Mouse (Mus musculus) gastrocnemius, postnatal 10 days (tissue): Measurements from ENCODE around the gene Pllp. TPM values are rescaled to one million over a fixed set of nuclear protein-coding genes. Genes with fewer than 3 reads are reported as not detected.
A peak's percentile ranks its signal among the peaks of the same experiment; 100 is the strongest.

Source experiments
- DNase-seq: peaks from one replicate; pipeline ENCODE4 v3.0.0; 2021; ENCODE audit warnings: mixed read lengths
- total RNA-seq, 2 experiments: library from RNA; stranded (reverse); gene quantifications; 2 replicates each; pipeline ENCODE4 v1.2.3; 2021

Gene Pllp
- total RNA-seq, 2 experiments from 2014 or later = 7.1 to 11.7 TPM

DNA sequence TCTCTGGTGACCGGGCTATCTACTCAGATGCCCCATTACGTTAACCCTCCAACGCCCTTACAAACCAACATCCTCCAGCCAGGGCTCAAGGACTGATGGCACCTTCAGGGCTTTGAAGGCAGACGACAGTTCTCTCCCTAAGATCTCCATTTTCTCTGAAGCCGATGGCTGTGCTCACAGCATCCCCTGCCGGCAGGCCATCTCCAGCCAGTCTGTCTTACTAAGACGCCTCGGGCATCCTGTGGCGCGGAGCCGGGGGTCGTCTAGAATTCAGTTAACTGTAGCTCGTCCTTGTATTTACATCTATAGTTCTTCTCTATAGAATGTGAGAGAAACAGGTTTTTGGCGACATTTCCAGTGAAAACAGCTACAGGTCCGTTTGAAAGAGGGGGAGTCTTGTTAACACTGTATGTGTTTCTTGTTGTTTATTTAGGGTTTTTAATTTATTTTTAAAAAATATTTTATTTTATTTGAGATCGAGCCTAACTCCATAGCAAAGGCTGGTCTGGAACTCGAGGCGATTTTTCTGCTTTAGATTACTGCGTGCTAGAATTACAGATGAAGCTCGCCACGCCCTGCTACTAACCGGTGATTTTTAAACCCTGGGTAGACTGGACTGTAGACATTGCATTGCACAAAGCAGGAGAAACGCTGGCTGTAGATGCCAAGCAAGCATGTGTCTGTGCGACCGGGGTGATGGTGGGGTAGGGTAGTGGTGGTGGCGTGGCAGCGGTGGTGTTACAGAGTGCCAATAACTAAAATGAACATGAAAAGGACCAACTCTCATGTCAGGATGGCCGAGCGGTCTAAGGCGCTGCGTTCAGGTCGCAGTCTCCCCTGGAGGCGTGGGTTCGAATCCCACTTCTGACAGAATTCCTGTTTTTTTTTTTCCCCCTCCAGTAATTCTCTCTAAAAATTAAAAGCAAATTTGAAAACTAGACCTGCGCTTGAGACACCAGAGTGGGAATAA is 7.1 kb upstream of the Pllp start:
- DNase-seq = peak; percentile 76

DNA sequence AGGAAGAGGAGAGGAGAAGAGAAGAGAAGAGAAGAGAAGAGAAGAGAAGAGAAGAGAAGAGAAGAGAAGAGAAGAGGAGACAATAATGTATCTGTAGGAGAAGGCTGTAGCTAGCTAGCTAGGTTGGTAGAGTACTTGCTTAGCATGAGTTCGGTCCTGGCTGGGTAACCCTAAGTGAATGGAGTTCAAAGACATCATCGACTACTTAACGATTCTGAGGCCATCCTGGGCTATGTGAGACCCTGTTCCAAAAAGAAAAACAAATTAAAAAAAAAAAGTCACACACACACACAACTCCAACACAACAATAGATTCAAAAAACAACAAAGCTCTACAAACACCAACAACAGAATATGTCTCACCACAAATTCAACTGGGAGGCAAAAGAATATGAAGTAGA is 6.1 kb upstream of the Pllp start:
- no peak for DNase-seq

DNA sequence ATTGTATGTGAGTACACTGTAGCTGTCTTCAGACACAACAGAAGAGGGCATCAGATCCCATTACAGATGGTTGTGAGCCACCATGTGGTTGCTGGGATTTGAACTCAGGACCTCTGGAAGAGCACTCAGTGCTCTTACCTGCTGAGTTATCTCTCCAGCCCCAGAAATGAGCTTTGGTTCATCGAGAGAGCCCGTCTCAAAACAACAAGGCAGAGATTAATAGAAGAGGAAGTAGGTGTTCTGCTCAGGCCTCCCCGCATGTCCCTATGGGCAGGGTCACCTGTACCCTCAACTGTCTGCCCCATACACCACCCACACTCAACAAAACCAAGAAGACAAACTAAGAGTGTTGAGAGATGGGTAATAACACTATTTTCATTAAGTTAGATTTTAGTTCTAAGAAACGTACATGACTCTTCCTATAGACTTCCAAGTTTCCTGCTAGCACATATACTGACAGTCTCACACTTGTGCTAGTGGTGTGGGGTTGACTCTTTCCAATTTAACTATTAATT is 4.4 kb upstream of the Pllp start:
- DNase-seq = no peak

DNA sequence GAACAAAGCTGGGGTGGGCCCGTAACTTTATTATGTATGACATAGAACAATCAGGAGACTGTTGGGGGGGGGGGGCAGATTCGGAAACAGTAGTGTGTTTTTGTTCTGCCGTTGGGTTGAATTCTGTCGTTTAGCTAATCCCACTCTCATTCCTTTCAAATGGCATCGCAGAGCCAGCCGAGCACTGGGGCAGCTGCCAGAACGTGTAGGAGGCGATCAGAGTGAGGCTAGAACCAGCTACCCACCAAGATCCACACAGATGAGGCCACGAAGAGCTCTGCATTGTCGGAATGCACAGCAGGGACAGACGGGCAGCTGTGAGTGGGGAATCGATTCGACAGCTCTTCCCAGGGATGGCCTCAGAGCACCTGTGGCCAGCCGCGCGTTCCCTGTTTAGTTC is 3.3 kb upstream of the Pllp start:
- no peak for DNase-seq

DNA sequence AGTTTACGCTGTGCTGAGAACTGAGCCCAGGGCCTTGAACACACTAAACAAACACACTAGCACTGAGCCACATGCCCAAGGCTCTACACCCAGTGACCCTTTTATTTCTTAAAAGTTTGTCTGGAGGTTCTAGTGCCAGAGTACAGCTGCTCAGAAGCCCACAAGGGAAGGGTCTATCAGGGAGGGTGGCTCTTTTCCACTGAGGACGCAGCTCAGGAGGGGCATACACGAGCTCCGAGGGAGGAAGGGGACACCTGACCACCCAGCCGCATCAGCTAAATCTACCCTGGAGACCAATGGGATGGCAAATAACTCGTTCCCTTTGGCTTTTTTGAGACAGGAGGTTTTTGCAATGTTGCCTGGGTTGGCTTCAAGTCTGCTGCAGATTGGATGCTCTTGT is 1.9 kb upstream of the Pllp start:
- no peak for DNase-seq

DNA sequence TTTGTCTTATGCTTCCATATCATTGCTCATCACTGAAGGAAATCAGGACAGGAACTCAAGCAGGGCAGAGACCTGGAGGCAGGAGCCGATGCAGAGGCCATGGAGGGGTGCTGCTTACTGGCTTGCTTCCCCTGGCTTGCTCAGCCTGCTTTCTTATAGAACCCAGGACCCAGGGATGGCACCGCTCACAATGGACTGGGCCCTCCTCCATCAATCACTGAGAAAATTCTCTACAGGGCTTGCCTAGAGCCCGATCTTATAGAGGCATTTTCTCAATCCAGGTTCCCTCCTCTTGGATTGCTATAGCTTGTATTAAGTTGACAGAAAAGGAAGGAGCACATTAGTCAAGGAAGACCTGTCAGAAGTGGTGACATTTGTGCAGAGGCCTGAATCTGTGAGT is 488 bp upstream of the Pllp start:
- DNase-seq = no peak

DNA sequence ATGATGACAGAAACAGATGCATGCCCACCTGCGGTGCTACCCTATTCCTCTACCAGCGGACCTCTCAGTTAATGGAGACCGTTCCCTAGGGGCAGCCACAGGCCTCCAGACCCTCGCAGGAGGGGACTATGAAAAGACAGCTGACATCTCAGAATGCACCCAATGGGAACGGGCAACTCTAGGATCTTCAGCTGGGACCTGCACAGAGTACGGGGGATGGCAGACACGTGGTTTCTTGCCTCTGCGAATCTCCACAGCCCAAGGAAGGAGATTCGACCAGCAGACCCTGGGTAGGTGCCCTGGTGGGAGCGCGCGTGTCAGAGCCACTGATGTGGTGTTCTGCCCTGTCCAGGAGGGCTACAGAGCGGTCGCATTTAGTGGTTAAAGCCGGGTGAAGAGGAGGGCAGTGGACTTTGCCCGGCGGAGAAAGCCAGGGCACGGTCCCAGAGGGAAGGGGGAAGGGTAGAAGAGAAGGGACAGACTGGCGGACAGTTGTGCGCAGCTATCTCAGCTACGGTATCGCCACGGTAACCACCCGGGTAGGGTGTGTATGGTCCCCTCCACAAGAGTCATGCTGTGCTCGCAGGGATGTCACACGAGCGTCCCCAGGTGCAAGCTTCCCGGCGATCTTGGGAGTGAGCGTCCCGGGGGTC is 611 bp downstream of the Pllp start:
- no peak for DNase-seq

DNA sequence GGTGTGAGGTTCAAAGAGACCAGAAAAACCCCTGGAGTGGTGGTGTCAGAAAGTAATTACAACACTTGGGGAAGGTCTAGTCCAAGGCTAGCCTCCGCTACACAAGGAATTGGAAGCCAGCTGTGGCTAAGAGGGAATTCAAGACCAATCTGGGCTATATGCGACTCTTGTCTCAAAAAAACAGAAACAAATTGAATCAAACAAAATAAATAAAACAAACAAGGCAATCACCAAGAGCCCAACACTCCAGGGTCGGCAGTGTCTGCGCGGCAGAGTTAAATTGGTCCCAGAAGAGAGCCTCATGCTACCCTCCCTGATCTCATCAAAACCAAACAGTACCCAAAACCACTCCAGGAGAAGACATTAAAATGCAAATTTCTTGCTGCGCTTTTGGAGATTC is 1.4 kb downstream of the Pllp start:
- DNase-seq = no peak

DNA sequence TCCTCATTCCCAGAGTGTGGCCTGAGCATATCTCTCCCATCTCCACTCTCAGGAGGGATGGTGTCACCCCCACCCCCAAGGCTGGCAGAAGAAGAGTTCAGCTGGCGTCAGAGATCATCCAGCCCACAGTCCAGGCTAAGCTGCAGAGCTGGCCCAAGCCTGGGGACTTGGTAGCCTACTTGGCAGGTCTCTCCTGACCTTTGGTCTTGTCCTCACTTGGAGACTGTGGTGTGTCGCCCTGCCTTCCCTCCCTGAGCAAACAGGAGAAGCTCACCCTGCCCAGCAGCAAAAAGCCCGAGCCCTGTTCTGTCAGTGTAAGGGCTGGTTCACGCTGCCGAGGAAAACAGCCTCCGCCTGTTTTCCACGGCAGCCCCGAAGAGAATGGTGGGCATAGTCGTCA is 10.1 kb downstream of the Pllp start:
- no peak for DNase-seq

DNA sequence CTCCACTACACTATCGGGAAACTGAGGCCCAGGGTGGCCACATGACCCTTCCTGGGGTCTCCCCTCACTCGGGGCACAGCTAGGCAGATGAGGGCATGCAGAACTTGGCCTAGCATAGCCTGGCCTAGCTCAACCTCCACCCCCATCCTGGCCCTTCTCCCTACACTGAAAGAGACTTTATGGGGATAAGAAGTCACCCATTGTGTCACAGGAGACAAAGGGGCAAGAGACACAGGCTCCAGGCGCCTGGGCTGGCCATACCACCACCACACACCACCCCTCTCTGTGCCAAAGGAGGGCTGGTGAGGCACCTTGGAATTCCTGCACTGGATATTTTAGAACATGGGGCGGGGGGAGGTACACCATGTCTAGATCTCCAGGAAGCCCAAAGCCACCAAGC is 11.8 kb downstream of the Pllp start:
- no peak for DNase-seq

DNA sequence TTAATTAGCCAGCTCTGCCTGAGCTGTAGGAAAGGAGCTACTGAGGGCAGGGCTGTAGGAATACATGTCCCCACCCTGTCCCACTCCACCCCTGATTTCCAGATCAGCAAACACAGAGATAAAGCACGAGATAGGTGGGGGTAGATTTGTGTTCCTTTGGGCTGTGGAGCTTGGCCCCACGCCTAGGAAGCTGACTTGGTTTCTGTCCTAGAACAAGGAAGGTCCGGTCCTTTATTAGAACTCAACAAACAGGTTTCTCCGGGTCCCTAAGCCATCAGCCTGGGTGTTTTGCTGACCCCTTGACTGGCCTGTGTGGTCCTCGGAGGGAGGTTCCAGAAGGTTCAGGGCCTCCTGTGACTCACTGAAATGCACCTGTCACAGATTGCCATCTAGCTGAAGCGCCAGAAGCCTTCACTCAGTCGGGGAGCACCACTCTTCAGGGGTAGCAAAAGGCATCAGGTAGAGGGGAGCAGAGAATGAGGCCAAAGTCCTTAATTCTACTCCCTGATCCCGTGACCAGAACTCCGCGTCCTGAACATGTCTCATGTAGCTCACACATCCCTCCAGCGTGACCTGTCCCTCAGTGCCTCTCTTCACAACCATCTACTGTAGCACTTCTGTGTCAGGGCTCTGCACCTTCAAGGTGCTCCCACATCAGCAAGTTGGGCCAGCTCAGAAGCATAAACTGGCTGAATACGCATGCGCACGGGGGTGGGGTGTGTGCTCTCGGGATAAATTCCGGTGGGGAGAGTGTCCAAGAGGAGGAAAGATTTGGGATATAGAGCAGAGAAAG is 13.2 kb downstream of the Pllp start:
- DNase-seq = no peak

DNA sequence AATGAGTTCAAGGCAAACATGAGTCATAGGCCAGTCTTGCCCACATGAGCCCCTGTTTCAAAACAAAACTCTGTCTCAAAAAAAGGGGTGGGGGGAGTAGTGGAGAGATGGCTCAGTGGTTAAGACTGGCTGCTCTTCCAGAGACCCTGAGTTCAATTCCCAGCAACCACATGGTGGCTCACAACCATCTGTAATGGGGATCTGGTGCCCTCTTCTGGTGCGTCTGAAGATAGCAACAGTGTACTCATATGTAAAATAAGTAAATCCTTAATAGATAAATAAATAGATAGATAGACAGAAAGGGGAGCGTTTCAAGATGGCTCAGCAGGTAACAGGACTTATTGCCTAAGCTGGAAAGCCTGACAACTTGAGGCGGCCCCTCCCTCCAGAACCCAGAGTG is 15.7 kb downstream of the Pllp start:
- DNase-seq = no peak

DNA sequence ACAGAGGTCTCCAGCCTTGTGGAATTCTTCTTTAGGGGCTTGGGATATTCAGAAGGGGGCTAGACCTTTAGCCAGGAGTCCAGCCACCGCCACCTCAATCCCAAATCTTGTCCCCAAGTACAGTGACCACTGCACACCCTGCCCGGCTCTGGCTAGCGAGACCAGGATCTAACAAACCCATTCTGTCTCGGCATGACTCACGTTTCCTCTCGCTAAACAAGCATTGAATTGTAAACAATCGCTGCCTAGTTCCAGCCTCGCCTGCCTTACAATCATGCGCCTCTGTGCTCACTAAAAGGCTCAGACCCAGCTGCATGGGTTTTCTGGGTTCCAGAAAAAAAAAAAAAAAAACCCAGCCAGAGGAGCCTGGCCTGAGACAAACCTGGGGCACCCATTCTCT is 17.5 kb downstream of the Pllp start:
- no peak for DNase-seq

DNA sequence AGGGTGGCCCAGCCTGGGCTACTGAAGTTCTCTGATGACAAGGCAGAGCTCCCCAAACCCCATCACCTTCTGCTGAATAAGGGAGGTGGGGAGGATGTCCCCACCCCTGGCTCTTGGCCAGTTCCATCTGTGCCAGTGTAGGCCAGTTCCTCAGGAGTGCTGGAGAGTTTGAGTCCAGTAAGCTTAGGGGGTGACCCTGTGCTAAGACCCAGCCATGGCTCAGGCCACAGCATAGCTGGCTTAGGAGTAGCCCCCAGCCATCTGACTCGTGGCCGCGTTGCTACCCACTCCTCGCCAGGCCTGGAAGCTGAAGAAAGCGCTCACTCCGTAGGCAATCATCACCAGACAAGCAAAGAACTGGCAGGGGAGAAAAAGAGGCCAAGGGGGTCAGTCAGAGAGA is 20.2 kb downstream of the Pllp start:
- DNase-seq = no peak

DNA sequence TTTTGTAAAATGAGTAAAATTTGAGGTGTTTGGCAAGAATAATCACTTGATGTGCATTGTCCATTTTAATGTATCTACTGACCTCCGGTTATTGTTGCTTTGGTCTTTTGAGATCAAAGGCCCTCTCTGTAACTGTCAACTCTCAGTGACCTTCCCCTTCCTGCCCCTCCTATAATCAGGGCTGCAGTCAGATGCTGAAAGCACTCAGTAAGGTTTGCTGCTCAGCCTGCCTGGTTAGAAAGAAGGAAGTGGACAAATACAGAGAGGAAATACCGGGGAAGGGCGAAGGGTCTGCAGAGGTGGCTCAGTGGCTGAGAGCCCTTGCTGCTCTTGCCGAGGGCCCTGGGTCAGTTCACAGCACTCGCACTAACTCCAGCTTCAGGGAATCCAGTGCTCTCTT is 21.7 kb downstream of the Pllp start:
- DNase-seq = no peak

DNA sequence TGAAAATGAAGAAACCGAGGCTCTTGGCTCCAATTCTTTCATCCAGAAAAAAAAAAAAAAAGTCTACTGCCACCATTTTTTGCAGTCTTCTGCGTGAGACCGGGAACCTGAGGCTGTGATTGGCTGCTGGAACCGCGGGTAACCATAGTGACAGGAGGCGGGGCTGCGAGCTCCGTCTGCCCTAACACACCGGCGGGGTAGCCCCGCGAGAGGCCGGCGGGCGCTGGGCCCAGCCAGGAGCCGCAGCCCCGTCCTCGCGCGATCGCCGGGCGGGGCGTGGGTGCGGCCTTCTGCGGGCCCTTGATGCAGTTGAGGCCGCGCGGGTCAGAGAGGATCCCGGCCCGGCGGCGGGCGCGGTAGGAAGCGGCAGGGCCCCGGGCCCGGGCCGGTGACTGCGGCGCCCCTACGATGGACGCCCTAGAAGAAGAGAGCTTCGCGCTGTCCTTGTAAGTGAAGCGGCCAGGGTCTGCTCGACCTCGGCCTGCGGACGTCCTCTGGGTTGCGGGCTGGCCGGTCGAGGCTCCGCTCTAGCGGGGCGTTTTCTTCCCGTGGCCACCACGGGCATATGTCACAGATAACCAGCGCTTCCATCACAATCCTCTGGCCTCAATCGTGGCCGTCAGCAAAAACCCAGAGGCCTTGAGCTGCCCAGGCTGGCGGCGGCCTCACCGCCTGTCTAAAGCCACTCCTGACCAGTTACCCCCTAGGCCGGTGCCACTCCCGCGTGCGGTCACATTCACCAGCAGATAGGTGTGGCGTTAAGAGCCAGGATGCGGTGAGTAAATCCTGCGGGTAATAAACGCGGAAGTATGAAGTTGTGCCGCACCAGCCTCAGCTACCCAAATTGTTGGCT is 29.4 kb downstream of the Pllp start, which contains the start of gene Arl2bp:
TSS of gene Arl2bp (plus strand) at position 145 of the 853 bp plus-strand sequence.
- peak; percentile 93 for DNase-seq

DNA sequence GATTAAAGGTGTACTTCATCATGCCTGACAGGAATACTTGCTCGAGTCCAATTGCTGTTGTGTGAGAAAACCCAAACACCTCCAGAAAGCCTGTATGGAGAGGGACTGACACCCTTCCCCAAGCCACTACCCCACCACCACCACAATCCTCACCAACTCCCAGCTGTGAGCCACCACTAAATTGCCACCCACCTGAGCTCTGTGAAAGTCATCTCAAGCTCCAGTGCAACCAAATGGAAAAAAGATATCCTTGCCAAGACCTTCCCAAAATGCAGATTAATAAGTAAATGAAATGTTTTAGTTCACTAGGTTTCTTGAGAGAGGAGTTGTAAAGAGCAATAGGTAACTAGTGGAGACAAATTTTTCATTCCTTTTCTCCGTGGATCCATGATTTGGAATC is 31.4 kb downstream of the Pllp start:
- DNase-seq = no peak

DNA sequence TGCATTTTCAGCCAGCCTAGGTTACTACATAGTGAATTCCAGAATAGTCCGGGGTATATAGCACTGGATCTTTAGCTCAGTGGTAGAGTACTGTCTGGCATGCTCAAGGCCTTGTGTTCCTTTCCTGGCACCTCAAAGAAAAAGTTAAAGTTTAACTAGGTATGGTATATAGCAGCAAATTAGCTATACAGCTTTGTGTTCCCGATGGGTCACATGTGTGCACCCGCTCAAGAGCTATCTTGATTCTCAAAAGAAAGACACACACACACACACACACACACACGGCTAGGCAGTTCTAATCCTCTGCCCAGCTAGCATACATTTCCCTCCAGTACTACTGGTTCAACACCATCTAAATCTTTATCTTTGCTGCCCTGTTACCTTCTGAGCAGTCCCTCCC is 35.7 kb downstream of the Pllp start:
- DNase-seq = no peak

DNA sequence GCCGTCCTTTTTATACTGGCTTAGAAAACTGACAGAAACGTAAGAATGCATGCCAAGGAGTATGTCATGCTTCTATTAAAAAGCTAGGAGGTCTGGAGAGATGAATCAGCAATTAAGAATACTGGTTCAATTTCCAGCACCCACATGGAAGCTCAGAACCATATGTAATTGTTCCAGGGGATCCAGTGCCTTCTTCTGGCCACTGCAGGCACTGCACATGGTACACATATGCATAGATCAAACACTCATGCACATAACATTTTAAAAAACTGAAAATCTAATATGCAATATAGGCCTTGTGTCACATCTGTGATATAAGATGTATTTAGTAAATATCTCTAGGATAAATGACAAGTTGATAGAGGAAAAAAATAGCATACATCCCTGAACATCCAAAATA is 38.0 kb downstream of the Pllp start:
- no peak for DNase-seq

DNA sequence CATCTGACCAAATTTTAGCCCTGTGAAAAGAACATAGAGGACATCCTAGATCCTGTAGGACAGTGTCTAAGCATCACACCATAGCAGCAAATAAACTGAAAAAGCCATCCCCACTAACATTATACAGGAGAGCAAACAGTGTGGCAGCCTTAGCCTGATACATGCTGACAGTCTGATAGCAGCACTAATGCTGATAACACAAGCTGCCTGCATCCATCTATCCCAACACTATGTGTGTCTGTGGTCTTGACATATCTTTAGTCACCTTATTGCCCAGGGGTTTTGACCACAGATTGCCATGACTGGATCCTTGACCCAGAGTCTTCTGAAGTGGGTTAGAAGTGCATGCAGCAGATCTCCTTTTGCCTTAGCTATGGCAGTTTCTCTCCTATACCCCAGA is 41.1 kb downstream of the Pllp start:
- no peak for DNase-seq

DNA sequence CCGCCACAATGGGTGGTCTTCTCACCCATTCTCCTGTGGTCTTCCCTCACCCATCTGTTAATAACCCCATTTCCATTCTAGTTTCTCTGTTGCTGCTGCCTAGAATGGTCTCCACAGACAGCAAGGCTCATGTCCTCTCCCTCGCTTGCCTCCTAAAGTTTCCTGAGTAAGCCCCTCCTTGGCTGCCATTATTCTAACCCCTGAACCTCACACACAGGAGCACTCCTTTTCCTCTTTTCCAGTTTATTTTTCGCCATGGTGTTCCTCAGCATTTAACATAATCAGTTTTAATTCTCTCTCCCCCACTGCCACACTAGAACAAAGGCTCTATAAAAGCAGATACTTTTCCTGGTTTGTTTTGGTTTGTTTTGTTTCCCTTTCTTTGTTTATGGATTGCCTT is 43.1 kb downstream of the Pllp start:
- no peak for DNase-seq

DNA sequence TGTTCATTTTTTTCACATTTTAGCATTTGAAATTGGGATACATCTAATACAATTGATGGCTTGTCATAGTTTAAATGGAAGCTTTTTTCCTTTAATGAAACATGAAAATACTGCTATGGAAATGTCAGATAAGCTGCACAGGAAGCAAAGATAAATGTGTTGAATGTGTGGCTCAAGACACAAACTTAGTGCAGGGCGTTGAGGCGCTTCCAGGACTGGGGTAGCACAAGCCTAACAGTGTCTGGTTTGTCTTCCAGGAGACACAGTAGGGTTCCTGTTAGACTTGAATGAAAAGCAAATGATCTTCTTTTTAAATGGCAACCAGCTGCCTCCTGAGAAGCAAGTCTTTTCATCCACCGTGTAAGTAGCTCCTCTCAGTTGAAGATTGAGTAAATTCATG is 46.6 kb downstream of the Pllp start:
- DNase-seq = no peak
